Mouse (Mus musculus): ENCODE measurements around the gene Pard3.

- TF ChIP-seq CTCF (IDR thresholded peaks at IDR 0.05; ENCODE audit: insufficient read depth, low read depth, low read length) (no peak), POLR2A (IDR thresholded peaks at IDR 0.05; ENCODE audit: insufficient read depth, low read depth, low read length) (no peak)
Observed at GRCm38 (mm10) chr8:127381259-127381658, 317.6 kb downstream of the Pard3 start.
